Mouse (Mus musculus) testis, adult 2 months (tissue): ENCODE data around the gene Endou. TPM values are rescaled to one million over a fixed set of nuclear protein-coding genes. Genes with fewer than 3 reads are reported as not detected.

ENCODE experiments used
- H3K27ac ChIP-seq: fragments of 200-500 bp; 2 replicates; pipeline ENCODE4 v1.5.1; 2012; ENCODE audit warnings: low read depth, low read length; ENCODE audit not compliant: control insufficient read depth, insufficient read depth
- H3K27me3 ChIP-seq: fragments of 200-500 bp; 2 replicates; pipeline ENCODE4 v1.6.1; 2012; ENCODE audit warnings: mild to moderate bottlenecking, low read length, moderate library complexity; ENCODE audit not compliant: control insufficient read depth, insufficient read depth
- H3K36me3 ChIP-seq: fragments of 200-500 bp; 2 replicates; pipeline ENCODE4 v1.6.1; 2012; ENCODE audit warnings: mild to moderate bottlenecking, low read length; ENCODE audit not compliant: control insufficient read depth, insufficient read depth
- H3K4me1 ChIP-seq: fragments of 200-500 bp; 2 replicates; pipeline ENCODE4 v1.6.1; 2012; ENCODE audit warnings: low read length; ENCODE audit not compliant: control insufficient read depth, insufficient read depth
- H3K4me3 ChIP-seq: fragments of 200-500 bp; 2 replicates; pipeline ENCODE4 v1.5.1; 2012; ENCODE audit warnings: low read depth, mild to moderate bottlenecking, low read length, moderate library complexity, mixed read lengths; ENCODE audit not compliant: control insufficient read depth
- CTCF ChIP-seq: fragments of 200-500 bp; IDR thresholded peaks from 2 replicates; pipeline ENCODE4 v1.5.1; 2012; ENCODE audit warnings: low read depth, mild to moderate bottlenecking, inconsistent platforms, low read length, moderate library complexity; ENCODE audit not compliant: control insufficient read depth, insufficient read depth, insufficient replicate concordance
- POLR2A ChIP-seq: fragments of 200-500 bp; IDR thresholded peaks from 2 replicates; pipeline ENCODE4 v1.6.1; 2012; ENCODE audit warnings: low read depth, mild to moderate bottlenecking, inconsistent platforms, low read length, moderate library complexity; ENCODE audit not compliant: control insufficient read depth
- polyA plus RNA-seq: library from polyadenylated mRNA; depleted of rRNA; stranded (reverse); fragments of >200 nt; gene quantifications from 2 replicates; pipeline ENCODE4 v1.2.3, GENCODE M21; 2012

Gene Endou
- polyA plus RNA-seq, 1 experiment = 0.89 TPM

GRCm38 (mm10) chr15:97770280-97770679 lies 39.1 kb upstream of the Endou start:
- Histone ChIP-seq H3K27ac (no peak overlapping the region), H3K36me3 (no peaks in the 10 kb centered on the region), H3K4me1 (peaks cover 3% of the 10 kb centered on the region), H3K27me3 (no peaks in the 10 kb centered on the region), H3K4me3 (no peak overlapping the region)
- TF ChIP-seq POLR2A (no peak), CTCF (no peak)

GRCm38 (mm10) chr15:97768192-97768591 lies 37.1 kb upstream of the Endou start:
- H3K27ac ChIP-seq = peak overlapping the region; percentile 5; the same call in 1 of the 2 replicates
- H3K36me3 ChIP-seq = no peaks in the 10 kb centered on the region
- H3K4me1 ChIP-seq = peaks cover 6% of the 10 kb centered on the region
- H3K4me3 ChIP-seq = peak overlapping the region; percentile 50
- no peaks in the 10 kb centered on the region for H3K27me3 ChIP-seq
- no peak for TF ChIP-seq CTCF

GRCm38 (mm10) chr15:97767280-97768186 lies 36.4 kb upstream of the Endou start, which contains the start of gene Rapgef3:
Gene Rapgef3 (minus strand): TSS chr15:97767972.
- Histone ChIP-seq H3K27ac (peak within 1 kb of the TSS; percentile 88), H3K4me1 (peaks cover 9% of the 10 kb centered on the region), H3K4me3 (peak within 1 kb of the TSS; percentile 50), H3K36me3 (no peaks in the 10 kb centered on the region), H3K27me3 (no peaks in the 10 kb centered on the region)
- TF ChIP-seq POLR2A (no peak), CTCF (peak; percentile 28; the same call in 1 of the 2 replicates)

GRCm38 (mm10) chr15:97766594-97767279 lies 35.6 kb upstream of the Endou start:
- Histone ChIP-seq H3K27me3 (no peaks in the 10 kb centered on the region), H3K4me1 (peaks cover 10% of the 10 kb centered on the region), H3K27ac (peak overlapping the region; percentile 88), H3K4me3 (peak overlapping the region; percentile 50), H3K36me3 (no peaks in the 10 kb centered on the region)
- TF ChIP-seq POLR2A = no peak
- no peak for TF ChIP-seq CTCF

- Histone ChIP-seq H3K36me3 (no peaks in the 10 kb centered on the region), H3K27me3 (no peaks in the 10 kb centered on the region), H3K27ac (peak overlapping the region; percentile 88), H3K4me3 (peak overlapping the region; percentile 50), H3K4me1 (peaks cover 13% of the 10 kb centered on the region)
- TF ChIP-seq POLR2A (no peak), CTCF (no peak)
Observed at GRCm38 (mm10) chr15:97766194-97766593, 35.1 kb upstream of the Endou start.

GRCm38 (mm10) chr15:97765090-97765794 lies 34.1 kb upstream of the Endou start:
- H3K27me3 ChIP-seq = no peaks in the 10 kb centered on the region
- H3K4me1 ChIP-seq = peaks cover 13% of the 10 kb centered on the region
- no peaks in the 10 kb centered on the region for H3K36me3 ChIP-seq
- no peak for TF ChIP-seq POLR2A
- H3K4me3 ChIP-seq = no peak overlapping the region; the same call in 1 of the 2 replicates
- no peak overlapping the region for H3K27ac ChIP-seq

- TF ChIP-seq POLR2A (no peak), CTCF (no peak)
- Histone ChIP-seq H3K36me3 (no peaks in the 10 kb centered on the region), H3K27ac (no peak overlapping the region), H3K27me3 (no peaks in the 10 kb centered on the region), H3K4me1 (peaks cover 13% of the 10 kb centered on the region), H3K4me3 (no peak overlapping the region)
Observed at GRCm38 (mm10) chr15:97764532-97764931, 33.4 kb upstream of the Endou start.
